Mouse (Mus musculus) megakaryocyte, adult 5-6 weeks (primary cell): Measurements from ENCODE around the gene Gm3317. TPM values are rescaled to one million over a fixed set of nuclear protein-coding genes. Genes with fewer than 3 reads are reported as not detected.
"Not testable (repeated sequence)": the region's sequence is repeated elsewhere in the genome, so short reads cannot be mapped to it uniquely, and the experiment has no call there.

Source experiments
- ATAC-seq: 2 replicates; pipeline ENCODE4 v1.8.0; 2016; ENCODE audit warnings: mild to moderate bottlenecking, inconsistent platforms; ENCODE audit not compliant: poor library complexity, severe bottlenecking
- total RNA-seq, 2 experiments: library from RNA; stranded (forward) in 1 of 2; stranded (reverse) in 1 of 2; fragments of 153-499, 151-499 nt in 1 of 2; fragments of 221-1000, 200-1000 nt in 1 of 2; gene quantifications; 2 replicates each; pipeline versions ENCODE4 v1.2.3 to v1.2.4; 2015 to 2017

The Gm3317 gene
- total RNA-seq (2015) (not detected in 2 replicates), total RNA-seq (2017) (not detected in 2 replicates)

GRCm38 (mm10) chr14:5164235-5164634, at the start of gene Gm3317:
Gene Gm3317 (plus strand): TSS chr14:5164535.
- ATAC-seq, result not testable (repeated sequence)

- ATAC-seq, result not testable (repeated sequence)
Observed at GRCm38 (mm10) chr14:5131219-5131618, 33.1 kb upstream of the Gm3317 start, which contains the start of gene Gm8279. Gene Gm8279 (plus strand): TSS chr14:5131519.

- not testable (repeated sequence) for ATAC-seq
Observed at GRCm38 (mm10) chr14:5185493-5185892, 21.2 kb downstream of the Gm3317 start, which contains the start of gene Gm8271. Gene Gm8271 (plus strand): TSS chr14:5185793.

Other genes starting within 250 kb of the Gm3317 start
- not detected in 2 replicates for gene Gm8297, start 180.6 kb upstream of the Gm3317 start, total RNA-seq (2015)
- not detected in 2 replicates for gene Gm8297, start 180.6 kb upstream of the Gm3317 start, total RNA-seq (2017)
- gene Gm3298, start 148.6 kb upstream of the Gm3317 start, total RNA-seq (2015), result not detected in 2 replicates
- not detected in 2 replicates for gene Gm3298, start 148.6 kb upstream of the Gm3317 start, total RNA-seq (2017)
- gene 4930555G01Rik, start 113.9 kb upstream of the Gm3317 start, total RNA-seq (2015), result not detected in 2 replicates
- gene 4930555G01Rik, start 113.9 kb upstream of the Gm3317 start, total RNA-seq (2017), result not detected in 2 replicates
- gene Gm8281, start 93.5 kb upstream of the Gm3317 start, total RNA-seq (2015), result not detected in 2 replicates
- gene Gm8281, start 93.5 kb upstream of the Gm3317 start, total RNA-seq (2017), result not detected in 2 replicates
- not detected in 2 replicates for gene Gm8279, start 33.0 kb upstream of the Gm3317 start, total RNA-seq (2015)
- not detected in 2 replicates for gene Gm8279, start 33.0 kb upstream of the Gm3317 start, total RNA-seq (2017)
- gene Gm8271, start 21.3 kb downstream of the Gm3317 start, total RNA-seq (2015), result not detected in 2 replicates
- gene Gm8271, start 21.3 kb downstream of the Gm3317 start, total RNA-seq (2017), result not detected in 2 replicates
- gene Gm3526, start 96.0 kb downstream of the Gm3317 start, total RNA-seq (2015), result not detected in 2 replicates
- not detected in 2 replicates for gene Gm3526, start 96.0 kb downstream of the Gm3317 start, total RNA-seq (2017)
- not detected in 2 replicates for gene Gm3542, start 170.4 kb downstream of the Gm3317 start, total RNA-seq (2015)
- not detected in 2 replicates for gene Gm3542, start 170.4 kb downstream of the Gm3317 start, total RNA-seq (2017)
- gene Gm3500, start 224.5 kb downstream of the Gm3317 start, total RNA-seq (2015), result not detected in 2 replicates
- gene Gm3500, start 224.5 kb downstream of the Gm3317 start, total RNA-seq (2017), result not detected in 2 replicates